Mouse (Mus musculus) olfactory bulb, adult 2 months (tissue): Measurements from ENCODE around the gene Dner.

Source experiments
- CTCF ChIP-seq: fragments of 200-500 bp; IDR thresholded peaks from 2 replicates; pipeline ENCODE4 v1.5.1; 2012; ENCODE audit warnings: low read depth, mild to moderate bottlenecking, low read length, moderate library complexity; ENCODE audit not compliant: insufficient read depth
- POLR2A ChIP-seq: fragments of 200-500 bp; IDR thresholded peaks from 2 replicates; pipeline ENCODE4 v1.6.1; 2012; ENCODE audit warnings: mild to moderate bottlenecking, low read depth, low read length, moderate library complexity; ENCODE audit not compliant: insufficient read depth

DNA sequence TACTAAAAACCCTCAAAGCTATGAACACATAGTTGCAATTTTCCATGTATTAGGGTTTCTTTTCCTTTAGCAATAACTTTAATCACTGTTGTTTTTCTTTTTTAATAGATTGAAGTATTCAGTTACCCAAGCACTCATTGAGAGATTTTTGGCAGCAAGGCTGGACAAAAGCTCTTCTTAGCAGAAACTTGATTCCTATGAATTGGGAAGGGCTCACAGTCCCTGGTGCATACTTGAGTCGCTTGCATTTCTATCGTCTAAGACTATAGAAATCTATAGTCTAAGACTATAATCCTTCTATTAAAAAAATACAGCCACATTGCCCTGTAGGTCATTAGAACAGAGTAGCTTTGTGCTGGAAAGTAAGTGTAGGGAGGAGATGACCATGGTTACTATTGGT is 287.1 kb downstream of the Dner start:
- TF ChIP-seq CTCF (no peak), POLR2A (no peak)
